Mouse (Mus musculus) right cerebral cortex, adult 18-20 months (tissue): ENCODE measurements around the gene Rrp36.

Experiments used
- DNase-seq: peaks from one replicate; pipeline ENCODE4 v3.0.0; 2022; ENCODE audit warnings: mixed read lengths

Rrp36 gene

GRCm38 (mm10) chr17:46673850-46674529, at the start of gene Rrp36:
Gene Rrp36 (minus strand): TSS chr17:46674352.
- DNase-seq, result peak; percentile 92

GRCm38 (mm10) chr17:46721077-46721476, 46.9 kb upstream of the Rrp36 start:
- DNase-seq, result no peak

- no peak for DNase-seq
These were observed 40.8 kb upstream of the Rrp36 start for GRCm38 (mm10) chr17:46714756-46715481.

GRCm38 (mm10) chr17:46713849-46714248, 39.7 kb upstream of the Rrp36 start:
- DNase-seq, result no peak

- DNase-seq, result no peak
These were observed 38.3 kb upstream of the Rrp36 start for GRCm38 (mm10) chr17:46712442-46712841.

GRCm38 (mm10) chr17:46711612-46712271, 37.6 kb upstream of the Rrp36 start:
- peak; percentile 23 for DNase-seq

- peak; percentile 95 for DNase-seq
These were observed 36.9 kb upstream of the Rrp36 start, which contains the start of gene Pex6 for GRCm38 (mm10) chr17:46710959-46711597. Gene Pex6 (plus strand): TSS chr17:46711463.

GRCm38 (mm10) chr17:46706375-46707089, 32.4 kb upstream of the Rrp36 start:
- no peak for DNase-seq

GRCm38 (mm10) chr17:46704887-46705835, 31.0 kb upstream of the Rrp36 start, which contains the start of gene Ppp2r5d:
Gene Ppp2r5d (minus strand): TSS chr17:46705111.
- DNase-seq, result peak; percentile 98

- DNase-seq, result no peak
These were observed 30.1 kb upstream of the Rrp36 start for GRCm38 (mm10) chr17:46703971-46704886.

- DNase-seq, result no peak
These were observed 28.4 kb upstream of the Rrp36 start for GRCm38 (mm10) chr17:46702506-46702905.

GRCm38 (mm10) chr17:46702100-46702499, 27.9 kb upstream of the Rrp36 start:
- no peak for DNase-seq

GRCm38 (mm10) chr17:46701489-46701888, 27.3 kb upstream of the Rrp36 start:
- no peak for DNase-seq

GRCm38 (mm10) chr17:46699912-46700311, 25.8 kb upstream of the Rrp36 start:
- DNase-seq, result no peak

- DNase-seq, result no peak
These were observed 25.1 kb upstream of the Rrp36 start for GRCm38 (mm10) chr17:46699245-46699644.

GRCm38 (mm10) chr17:46698515-46698914, 24.4 kb upstream of the Rrp36 start:
- DNase-seq, result no peak

GRCm38 (mm10) chr17:46694517-46695063, 20.4 kb upstream of the Rrp36 start:
- DNase-seq, result no peak

GRCm38 (mm10) chr17:46691390-46691789, 17.2 kb upstream of the Rrp36 start:
- DNase-seq, result no peak

- DNase-seq, result no peak
These were observed 16.5 kb upstream of the Rrp36 start for GRCm38 (mm10) chr17:46690665-46691064.

- no peak for DNase-seq
These were observed 11.8 kb upstream of the Rrp36 start for GRCm38 (mm10) chr17:46685913-46686312.
